Comparison of ENCODE assay signal across 15 mouse cellular contexts in genomic region chr5:23649246-23649645, GRCm38 (mm10).
"Had no signal": no experiment of that assay in that cellular context is flagged by ENCODE, and none has a peak within 500 bp of the region (broad histone marks: within the 10 kb centered on the region; RNA-seq: fewer than 3 reads in every experiment).

No protein-coding gene starts in this region.

- DNase-seq: lung, adult 18-20 months; lung, embryonic 14.5 days; lung, postnatal 14 days; lung, postnatal 4 days; midbrain, embryonic 14.5 days; right cerebral cortex, postnatal 14 days; thymus, adult 2 months; thymus, postnatal 25 days; thymus, postnatal 4 days had no signal

- H3K36me3 ChIP-seq: midbrain, embryonic 10.5 days; midbrain, embryonic 12.5 days; neural tube, embryonic 12.5 days; stomach, embryonic 15.5 days had no signal

- ATAC-seq: midbrain, embryonic 16.5 days had no signal

- H3K4me2 ChIP-seq: lung, embryonic 14.5 days; midbrain, embryonic 12.5 days; neural tube, embryonic 12.5 days; stomach, embryonic 15.5 days had no signal

- H3K4me1 ChIP-seq: midbrain, embryonic 10.5 days; midbrain, embryonic 12.5 days; neural tube, embryonic 12.5 days; stomach, embryonic 15.5 days had no signal

- H3K9ac ChIP-seq: lung, embryonic 14.5 days; midbrain, embryonic 12.5 days; neural tube, embryonic 12.5 days; stomach, embryonic 15.5 days had no signal

- H3K4me3 ChIP-seq: midbrain, embryonic 10.5 days; midbrain, embryonic 12.5 days; neural tube, embryonic 12.5 days; stomach, embryonic 15.5 days had no signal

- H3K9me3 ChIP-seq: midbrain, embryonic 10.5 days; midbrain, embryonic 12.5 days; neural tube, embryonic 12.5 days; stomach, embryonic 15.5 days had no signal

- H3K27ac ChIP-seq: midbrain, embryonic 10.5 days; midbrain, embryonic 12.5 days; neural tube, embryonic 12.5 days; stomach, embryonic 15.5 days; stomach, postnatal 0 days had no signal

- H3K27me3 ChIP-seq: midbrain, embryonic 12.5 days; neural tube, embryonic 12.5 days; stomach, embryonic 15.5 days had no signal
